Mouse (Mus musculus) liver, postnatal 0 days (tissue): ENCODE measurements around the gene Prkcsh.

Experiments
- CTCF ChIP-seq: sonication (generic); IDR thresholded peaks from 2 replicates; pipeline ENCODE4 v1.5.1; 2016; ENCODE audit warnings: antibody characterized with exemption, low read depth
- EP300 ChIP-seq: IDR thresholded peaks from 2 replicates; pipeline ENCODE4 v1.6.1; 2016; ENCODE audit warnings: antibody characterized with exemption, low read depth, mild to moderate bottlenecking

DNA sequence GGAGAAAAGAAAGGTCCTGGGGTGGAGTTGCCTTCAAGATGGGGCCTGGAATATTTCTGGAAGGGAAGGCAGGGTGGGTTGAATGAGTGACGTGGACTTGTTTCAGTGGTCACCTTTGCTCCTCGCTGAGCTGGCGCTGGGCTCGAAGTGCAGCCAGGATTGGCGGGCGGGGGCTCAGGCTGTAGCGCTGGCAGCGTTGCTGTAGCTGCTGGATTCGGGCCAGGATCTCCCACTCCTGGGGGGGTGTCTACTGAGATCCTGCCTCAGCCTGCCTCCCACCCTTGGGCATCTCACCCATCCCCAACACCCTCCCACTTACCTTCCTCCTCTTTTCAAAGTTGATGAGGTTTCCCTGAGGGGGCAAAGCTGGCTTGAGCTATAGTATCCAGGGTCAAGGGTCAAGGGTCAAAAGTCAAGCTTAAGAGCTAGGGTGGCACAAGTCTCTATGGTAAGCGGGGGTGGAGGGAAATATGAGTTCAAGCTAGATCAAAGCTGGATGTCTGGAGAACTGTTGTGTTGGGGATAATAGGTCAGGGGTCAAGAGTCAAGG, 25.9 kb upstream of the Prkcsh start:
- TF ChIP-seq EP300 (no peak), CTCF (no peak)
